Mouse (Mus musculus): ENCODE data around the gene Capn1.

Gene Capn1

DNA sequence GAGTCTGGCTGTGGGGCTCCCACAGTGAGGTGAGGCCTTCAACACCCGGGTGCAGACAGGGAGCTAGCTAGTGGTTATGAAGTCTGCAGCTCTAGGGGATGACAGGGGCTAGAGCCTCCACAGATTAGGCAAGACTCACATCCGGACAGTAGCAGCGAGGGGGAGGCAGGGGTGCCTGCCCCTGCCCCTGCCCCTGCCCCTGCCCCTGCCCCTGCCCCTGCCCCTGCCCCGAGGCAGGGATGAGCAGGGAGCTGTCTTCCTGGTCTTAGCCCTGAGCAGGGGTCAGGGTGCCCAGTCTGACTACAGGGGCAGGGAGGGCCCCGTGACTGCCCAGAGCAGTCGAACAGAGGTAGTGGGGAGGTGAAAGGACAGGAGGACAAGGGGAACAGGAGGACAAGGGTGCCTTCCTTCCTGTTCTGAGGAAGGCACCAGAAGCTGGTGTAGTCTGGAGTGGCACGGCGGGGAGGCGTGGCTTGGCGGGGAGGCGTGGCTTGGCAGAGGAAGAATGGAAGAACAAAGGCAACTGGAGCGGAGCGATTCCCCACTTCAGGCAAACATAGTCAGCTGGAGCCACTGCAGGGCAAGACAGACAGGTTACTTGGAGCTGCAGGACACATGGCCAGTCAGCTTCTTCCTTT lies 26.8 kb downstream of the Capn1 start:
- peak; percentile 89 for DNase-seq

DNA sequence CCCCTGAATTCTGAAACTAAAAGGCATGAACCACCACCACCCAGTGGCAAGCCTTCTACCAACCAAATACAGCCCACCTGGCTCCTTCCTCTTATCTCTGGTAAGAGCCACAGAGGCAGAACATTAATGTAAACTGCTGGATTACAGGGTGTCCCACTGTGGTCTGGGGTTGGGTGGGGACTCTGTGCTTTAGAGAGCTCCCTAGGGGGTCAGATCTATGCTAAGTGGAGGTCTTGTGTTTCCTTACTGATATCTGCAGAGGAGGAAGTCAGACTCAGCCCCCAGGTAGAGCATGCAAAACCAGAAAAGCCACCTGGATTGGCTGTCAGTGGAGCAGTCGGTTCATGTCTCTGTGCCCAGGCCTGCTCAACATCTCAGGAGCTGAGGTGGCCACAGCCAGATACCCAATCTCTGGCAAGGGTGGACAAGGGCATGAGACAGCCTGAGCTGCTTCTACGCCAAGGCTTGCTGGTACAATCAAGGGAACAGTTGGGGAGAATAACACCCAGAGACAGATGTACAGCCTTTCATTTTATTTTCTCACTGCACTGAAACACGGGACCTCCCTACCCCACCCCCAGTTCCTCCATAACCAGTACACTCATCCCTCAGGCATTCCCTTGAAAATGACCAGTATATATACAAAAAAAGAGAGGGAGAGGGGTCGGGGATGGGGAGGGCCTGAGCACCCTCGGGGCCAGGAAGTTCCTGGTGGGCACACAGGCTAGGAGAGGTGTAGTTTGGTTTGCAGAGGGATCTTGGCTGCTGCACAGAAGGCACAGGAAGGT lies 27.5 kb downstream of the Capn1 start:
- DNase-seq: no peak

DNA sequence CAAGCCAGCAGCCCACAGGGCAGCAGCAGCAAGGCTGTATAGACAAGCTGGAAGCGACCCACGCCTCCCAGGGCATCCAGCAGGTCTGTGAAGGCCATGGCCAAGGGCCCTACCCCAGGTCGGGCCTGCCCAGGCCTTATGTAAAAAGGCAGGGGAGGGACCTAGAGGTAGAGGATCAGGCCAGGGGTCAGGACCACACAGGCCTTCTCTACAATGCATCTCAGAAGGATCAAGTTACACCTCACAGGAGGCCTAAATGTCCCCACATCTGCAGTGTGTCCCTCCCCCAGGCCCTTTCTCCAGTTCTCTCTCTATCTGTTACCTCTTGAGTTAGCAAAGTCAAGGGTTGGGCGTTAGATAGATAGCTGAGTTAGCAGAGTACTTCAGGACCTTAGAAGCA lies 29.7 kb downstream of the Capn1 start, which contains the start of gene Slc22a20:
Gene Slc22a20 (minus strand): TSS at position 101 of the 400 bp plus-strand sequence.
- DNase-seq: no peak

DNA sequence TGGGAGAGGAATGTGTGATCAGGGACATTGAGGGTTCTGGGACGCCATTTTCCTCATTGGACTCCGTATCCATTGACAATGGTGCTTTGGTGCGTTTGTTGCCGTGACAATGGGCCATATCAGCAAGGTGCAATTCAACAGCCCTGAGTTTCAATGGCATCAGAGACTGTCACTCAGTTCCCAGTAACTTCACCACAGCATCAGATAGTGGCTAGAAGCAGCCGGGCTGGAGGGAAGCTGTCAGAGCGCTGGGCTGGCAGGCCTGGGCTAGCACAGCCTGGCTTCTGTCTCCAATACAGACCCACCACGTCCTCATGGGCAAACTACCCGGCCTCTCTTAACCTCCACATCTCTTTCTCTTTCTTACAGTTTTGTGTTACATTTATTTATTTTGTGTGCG lies 35.2 kb downstream of the Capn1 start:
- DNase-seq: no peak

DNA sequence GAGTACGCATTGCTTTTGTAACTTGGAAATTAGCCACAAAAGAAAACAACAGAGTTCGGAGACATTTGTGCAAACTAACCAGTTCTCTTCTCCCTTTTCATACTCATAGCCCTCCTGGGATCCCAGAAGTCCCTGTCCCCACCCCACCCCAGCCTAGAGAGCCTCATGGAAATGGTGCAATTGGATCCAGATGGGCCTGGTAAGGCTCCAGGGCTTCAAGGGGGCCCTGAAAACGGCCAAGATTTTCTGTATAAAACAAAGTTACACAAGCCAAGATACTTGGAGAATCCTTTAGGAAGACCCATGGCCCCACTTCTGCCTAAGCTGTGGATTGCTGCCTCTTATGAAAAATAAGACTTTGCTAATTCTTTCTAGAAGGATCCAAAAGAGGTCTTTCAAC lies 38.0 kb downstream of the Capn1 start:
- no peak for DNase-seq

DNA sequence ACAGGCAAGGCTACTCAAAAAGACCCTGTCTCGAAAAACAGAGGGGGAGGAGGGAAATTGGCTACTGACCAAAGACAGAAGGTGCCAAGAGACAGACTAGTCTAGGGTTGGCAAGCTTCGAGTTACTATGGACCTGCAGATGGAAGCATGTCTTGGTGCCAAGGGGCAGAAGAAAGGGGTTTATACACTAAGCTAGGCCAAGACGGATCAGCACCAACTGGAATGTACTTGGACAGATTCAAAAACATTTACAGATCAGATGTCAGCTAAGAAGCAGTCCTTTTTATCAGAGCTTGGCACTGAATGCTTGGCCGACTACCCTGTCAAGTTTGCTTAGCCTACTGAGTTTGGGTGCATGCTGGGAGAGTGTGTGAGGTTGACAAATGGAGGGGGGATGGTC lies 40.0 kb downstream of the Capn1 start:
- DNase-seq: no peak

DNA sequence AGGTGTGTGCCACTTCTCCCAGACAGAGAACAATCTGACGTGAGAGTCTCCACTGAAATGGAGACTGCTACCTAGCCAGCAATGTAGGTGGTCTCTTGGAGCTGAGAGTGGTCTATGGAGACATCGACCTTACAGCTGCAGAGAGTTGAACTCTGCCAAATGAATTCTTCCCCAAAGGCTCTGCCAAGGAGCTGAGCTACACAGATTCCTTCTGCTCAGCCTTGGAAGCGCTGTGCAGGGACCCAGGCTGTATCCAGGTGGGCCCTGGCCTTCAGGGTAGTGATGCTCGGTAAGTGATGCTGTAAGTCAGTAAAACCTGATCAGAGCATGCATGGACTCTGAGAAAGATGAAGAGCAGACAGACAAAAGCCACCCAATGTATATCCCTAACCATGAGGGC lies 40.6 kb downstream of the Capn1 start:
- DNase-seq: no peak

DNA sequence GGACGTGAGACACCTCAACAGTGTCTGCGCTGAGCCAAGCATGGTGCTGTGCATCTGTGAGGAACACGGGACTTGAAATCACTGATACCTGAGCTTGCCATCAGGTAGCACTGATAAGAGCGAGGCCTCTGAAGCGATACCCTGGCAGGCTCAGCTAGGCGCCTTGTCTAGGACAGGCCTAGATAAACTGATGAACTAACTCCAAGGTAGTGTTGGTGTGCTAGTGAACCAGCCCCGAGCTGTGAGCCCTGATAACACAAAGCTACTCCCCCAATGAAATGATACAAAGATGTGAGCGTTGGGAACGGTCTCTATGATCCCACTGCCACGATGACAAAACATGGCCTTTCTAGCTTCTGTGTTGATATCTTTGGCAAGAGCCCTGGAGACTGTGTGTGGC lies 48.0 kb downstream of the Capn1 start:
- no peak for DNase-seq

DNA sequence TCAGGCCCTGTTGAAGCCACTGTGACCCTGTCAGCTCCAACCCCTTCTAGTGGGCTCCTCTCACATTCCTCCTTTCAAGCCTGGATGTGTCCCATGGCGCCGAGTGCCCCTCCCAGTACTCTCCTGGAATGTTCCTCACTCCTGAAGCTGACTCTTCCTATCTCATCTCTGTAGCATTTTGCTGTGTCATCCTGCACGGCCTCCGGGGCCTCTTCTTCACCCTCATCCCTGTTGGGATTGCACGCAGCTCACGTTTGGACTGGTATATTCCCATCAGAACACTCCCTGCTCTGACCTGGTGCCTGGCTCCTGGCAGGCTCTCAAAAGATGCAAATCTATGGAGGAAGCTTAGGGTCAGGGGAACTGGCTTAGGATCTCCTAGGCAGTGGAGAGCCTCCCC lies 48.9 kb downstream of the Capn1 start:
- DNase-seq: no peak

DNA sequence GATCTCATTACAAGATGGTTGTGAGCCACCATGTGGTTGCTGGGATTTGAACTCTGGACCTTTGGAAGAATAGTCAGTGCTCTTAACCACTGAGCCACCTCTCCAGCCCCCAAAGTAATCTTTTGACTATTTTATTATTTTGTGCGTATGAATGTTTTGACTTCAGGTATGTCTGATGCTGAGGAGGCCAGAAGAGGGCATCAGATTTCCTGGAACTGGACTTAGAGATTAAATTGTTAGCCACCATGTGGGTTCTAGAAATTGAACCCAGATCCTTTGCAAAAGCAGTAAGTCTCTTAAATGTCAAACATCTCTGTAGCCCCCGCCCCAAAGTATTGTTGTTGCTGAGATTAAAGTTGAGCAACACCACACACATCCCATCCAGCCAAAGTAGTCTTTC lies 49.8 kb downstream of the Capn1 start:
- no peak for DNase-seq

DNA sequence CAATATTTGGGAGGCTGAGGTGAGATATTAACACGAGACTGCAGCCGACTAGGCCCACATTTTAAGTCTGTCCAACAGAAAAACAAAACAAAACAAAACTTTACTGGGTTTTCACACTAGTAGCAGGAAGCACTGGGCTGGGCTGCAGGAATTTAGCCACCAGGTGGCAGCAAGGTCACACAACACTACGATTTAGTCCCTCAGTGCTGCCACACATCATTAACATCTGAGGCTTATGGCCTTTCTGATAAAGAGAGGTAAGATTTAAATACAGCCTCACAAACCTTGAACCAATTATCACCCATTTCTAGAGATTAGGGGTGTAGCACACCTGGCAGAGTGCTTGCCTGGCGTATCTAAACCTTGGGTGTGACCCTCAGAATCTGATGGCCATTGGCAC lies 50.4 kb downstream of the Capn1 start:
- peak; percentile 79 for DNase-seq

DNA sequence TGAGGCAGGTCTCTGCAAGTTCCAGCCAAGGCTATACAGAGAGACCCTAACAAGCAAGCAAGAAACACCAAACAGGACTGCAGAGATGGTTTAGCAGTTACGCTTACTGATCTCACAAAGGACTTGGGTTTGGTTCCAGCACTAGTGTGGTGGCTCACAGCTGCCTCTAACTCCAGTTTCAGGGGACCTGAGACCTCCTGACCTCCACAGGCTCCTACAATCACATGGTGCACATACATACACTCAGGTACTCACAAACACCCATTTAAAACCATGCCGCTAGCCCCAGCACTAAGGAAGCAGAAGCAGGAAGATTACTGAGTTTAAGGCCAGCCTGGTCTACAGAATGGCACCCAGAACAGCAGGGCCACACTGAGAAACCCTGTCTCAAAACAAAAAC lies 50.9 kb downstream of the Capn1 start:
- DNase-seq: no peak

DNA sequence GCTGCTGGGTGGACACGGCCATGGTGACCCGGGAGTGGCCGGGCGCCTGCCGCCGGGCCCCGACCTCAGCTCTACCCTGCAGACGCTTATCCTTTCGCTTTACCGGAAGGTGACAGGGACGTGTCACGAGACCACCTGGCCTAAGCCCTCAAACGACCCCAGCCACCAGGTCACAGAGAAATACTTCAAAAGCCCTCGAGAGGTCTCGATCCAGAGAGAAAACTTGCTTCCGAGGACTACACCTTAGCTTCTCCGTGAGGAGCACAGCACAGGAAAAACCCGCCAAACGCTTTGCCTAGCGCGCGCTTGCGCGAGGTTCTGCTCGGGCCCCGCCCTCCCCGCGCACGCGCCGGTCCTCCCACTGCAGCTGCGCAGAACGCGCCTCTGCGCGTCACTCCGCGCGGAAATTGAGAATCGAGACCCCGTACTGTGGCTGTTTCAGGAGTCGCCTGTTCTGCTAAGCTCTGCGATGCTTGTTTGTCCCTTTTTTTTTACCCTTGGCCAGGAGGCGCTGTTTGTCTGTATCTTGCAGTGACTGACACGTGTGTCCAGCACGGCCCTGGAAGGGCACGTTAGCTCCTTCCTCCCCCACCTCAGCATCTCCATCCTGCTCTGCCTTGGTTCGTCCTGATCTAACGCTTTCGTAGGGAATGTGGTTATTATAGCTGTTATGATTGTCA lies 51.7 kb downstream of the Capn1 start, which contains the start of gene Pola2:
Gene Pola2 (minus strand): TSS at position 320 of the 680 bp plus-strand sequence.
- DNase-seq: peak; percentile 93

DNA sequence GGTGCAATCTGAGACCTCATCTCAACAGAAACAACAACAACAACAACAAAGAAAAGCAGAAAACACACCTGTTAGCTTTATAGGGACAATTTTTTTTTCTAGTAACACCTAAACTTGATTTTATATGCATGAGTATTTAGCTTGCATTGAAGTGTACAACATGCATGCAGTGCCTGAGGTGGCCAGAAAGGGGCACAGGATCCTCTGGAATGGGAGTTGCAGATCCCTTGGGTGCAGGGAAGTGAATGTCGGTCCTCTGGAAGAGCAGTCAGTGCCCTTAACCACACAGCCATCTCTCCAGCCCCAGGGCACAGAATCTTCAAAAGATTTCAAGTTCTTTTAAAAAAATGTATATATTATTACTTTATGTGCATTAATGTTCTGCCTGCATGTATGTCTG lies 53.0 kb downstream of the Capn1 start:
- no peak for DNase-seq

DNA sequence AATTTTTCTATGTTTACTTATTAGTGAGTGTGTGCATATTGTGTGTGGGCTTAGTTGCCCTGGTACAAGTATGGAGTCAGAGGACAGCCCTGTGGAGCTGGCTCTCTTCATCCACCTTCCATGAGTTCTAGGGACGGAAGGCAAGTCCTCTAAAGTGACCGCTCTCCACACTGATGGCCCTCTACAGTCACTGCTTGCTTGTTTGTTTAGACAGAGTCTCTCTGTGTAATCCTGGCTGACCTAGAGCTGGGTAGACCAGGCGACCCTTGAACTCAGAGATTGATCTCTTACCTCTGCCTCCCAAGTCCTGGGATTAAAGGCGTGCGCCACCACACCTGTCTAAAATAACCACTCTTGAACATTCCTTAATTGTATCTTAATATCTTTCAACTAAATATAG lies 58.3 kb downstream of the Capn1 start:
- no peak for DNase-seq

DNA sequence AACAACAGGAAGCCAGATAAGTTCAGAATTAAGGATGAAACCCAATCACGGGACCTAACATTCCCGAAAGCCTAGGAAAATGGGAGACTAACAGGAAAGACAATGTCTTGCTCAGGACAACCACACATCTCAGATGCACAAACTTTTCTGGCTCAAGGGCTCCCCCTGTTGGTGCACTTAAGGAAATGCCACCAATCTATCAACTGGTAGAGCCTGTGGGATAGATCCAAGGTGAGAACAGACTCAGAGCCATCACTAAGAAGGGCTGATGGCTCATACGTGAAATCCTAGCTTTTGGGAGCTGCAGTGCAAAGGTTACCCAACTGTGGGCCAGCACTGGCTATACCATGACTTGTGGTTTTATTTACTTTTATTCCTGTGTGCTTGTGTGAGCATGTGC lies 59.0 kb downstream of the Capn1 start:
- DNase-seq: peak; percentile 72

DNA sequence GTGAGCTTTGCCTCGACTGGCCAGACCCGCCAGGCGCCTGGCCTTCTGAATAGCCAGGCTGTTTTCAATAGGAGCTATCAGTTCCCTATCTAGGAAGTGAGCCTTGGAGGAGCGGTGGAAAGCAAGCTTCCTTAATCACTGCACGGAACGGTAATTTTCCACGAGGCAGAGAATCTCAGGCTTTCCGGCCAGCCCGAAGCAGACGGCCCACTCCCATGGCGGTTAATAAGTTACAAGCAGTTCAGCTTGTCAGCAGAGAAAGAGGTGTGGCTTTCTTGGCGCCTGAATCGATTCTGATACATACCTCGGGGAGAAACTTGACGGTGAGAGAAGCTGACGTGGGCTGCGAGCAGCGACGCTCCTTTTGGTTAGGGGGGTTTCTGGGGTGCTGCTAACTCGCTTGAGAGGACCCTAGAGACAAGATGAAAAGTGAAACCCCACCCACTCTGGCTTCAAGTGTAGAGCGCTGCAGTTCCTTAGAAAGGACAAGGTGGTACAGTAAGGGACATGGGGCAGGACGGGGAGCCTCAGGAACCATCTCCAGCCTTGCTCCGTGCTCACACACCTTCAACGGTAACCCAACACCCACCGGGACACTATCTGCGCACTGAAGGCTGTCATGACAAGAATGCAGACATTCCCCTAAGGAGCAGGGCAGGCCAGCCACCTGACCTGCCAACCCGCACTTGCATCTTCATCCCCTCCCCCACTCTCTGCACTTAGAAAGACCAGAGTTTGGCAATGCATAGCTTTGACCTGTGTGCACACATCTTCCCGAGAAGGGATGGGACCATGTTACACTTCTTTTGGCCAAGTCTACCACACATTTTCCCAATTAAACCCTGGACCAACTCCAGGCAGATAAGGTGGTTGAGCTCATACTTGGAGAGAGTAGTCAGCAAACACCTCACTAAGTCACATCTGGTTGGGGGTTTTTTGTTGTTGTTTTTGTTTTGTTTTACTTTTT lies 59.7 kb downstream of the Capn1 start:
- DNase-seq: no peak

DNA sequence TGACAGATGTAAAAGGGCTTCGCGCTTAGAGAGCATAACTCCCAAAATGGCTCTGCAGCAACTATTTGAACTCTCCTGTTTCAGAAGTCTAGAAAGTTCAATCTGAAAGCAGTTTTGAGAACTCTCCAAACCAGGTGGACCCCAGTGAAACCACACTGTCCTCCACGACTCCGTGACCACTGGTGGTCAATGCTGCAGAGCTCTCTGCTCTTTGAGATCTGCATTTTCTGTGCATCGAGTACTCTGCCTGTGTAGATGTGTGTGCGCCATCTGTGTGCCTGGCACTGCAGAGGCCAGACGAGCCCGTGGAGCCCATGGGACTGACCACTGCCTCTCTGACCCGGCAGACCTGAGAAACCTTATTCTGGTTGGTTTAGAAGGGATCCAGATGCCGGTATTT lies 60.8 kb downstream of the Capn1 start:
- DNase-seq: no peak

DNA sequence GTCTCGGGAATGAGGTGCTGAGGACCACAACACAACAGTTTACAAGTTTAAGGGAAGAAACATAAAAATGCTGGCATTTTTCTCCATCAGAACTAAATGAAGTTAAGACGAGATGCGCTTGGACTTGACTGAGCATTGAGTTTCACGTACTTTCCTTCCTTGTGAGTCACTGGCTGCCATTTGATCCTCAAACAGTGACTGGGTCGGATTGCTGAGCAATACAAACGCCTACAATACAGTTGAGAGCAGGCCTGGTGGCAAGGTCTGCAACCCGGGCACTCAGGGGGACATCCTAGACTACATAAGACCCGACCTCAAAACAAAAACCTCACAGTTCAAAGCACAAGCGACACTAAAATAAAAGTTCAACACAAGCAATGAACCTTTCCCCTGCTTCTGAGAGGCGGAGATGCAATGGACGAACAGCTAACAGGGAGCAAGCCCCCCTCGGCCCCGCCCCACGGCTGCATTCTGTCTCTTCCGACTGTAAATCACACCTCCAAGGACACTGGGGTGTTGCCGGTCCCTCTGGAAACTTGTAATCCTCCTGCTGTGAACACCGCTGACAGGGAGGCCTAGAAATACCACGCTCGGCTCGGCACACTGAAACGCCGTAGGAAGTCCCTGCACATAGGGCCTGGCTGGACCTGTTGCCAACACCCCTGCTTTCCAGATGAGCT lies 61.5 kb downstream of the Capn1 start:
- DNase-seq: no peak

DNA sequence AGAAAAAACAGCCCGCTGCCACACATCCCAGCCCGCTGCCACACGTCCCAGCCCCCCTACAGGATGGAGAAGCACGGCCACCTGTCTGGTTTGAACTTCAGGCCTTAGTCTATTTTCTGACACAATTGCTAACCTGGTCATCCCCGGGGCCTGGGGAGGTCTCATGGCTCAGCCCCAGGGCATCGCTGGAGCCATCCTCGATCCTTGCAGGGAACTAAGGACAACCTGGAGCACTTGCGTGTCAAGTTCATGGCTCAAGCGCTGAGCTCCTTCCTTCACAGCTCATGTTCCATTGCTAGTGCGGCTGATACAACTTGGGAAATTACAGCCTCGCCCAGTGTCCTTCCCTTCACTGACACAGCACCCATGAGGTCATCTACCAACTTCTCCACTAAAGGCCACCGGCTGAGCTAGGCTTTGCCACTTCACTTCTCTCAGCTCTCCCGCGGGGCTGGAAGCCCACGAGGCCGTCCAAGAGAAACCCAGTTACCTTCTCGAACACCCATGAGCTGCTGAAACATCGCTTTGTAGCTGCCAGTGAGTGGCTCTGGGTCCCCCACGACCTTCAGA lies 62.4 kb downstream of the Capn1 start:
- no peak for DNase-seq

DNA sequence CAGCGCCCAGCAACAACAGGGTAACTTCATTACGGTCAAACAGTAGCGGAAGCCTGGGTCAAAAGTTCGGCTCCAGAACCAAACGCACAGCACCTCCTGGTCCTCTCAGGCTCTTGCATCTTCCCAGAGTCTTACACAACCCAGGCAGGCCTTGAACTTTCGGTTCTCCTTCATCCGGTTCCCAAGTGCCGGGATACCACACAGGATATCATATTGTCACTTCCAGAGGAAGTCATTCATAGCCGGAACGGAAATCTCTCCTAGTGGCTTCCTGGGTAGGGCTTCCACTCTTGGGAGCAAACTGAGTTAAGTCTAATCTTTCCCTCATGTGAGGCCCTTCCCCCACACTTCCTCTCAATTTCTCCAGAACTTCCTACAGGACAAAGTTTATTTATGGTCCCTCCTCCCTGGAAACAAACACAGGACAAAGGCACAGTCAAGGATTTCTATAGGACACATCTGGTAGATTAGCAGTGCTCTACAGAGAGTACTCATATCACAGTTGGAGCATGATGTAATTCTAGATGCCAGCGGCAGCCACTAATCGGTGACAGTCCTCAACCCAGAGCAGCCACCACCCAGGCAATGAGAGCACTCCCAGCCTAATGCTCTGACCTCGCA lies 63.5 kb downstream of the Capn1 start:
- no peak for DNase-seq
